Mouse (Mus musculus) ES-Bruce4 (cell line): ENCODE measurements around the gene Trpt1.

Source experiments
- CTCF ChIP-seq: IDR thresholded peaks from one replicate; pipeline ENCODE4 v1.8.1; 2011; ENCODE audit warnings: low read depth, low read length
- EP300 ChIP-seq: IDR thresholded peaks from 2 replicates; pipeline ENCODE4 v1.6.1; 2011; ENCODE audit warnings: low read depth, low read length; ENCODE audit not compliant: insufficient read depth
- POLR2A ChIP-seq: IDR thresholded peaks from one replicate; pipeline ENCODE4 v1.8.1; 2011; ENCODE audit warnings: low read length; ENCODE audit not compliant: insufficient read depth

- TF ChIP-seq CTCF: peak; percentile 34
- TF ChIP-seq POLR2A: no peak
- TF ChIP-seq EP300: no peak
Measured at GRCm38 (mm10) chr19:7034006-7034405, 38.1 kb downstream of the Trpt1 start.
